Mouse (Mus musculus) heart, postnatal 0 days (tissue): ENCODE results near the gene Tbr1. TPM values are rescaled to one million over a fixed set of nuclear protein-coding genes. Genes with fewer than 3 reads are reported as not detected.

Experiments
- ATAC-seq: fragments of 200-750 bp; cut with Nextera tagmentation; 2 replicates; pipeline ENCODE4 v1.8.0; 2017; ENCODE audit warnings: low read depth, moderate number of reproducible peaks, moderate library complexity; ENCODE audit not compliant: insufficient read depth
- DNase-seq: peaks from one replicate; pipeline ENCODE4 v3.0.0-alpha.2; 2016; ENCODE audit warnings: low spot score
- H3K27ac ChIP-seq: fragments of 300-500 bp; sonication (generic); 2 replicates; pipeline ENCODE4 v1.5.1; 2014; ENCODE audit warnings: low read depth, mild to moderate bottlenecking
- H3K27me3 ChIP-seq: fragments of 300-500 bp; sonication (generic); 2 replicates; pipeline ENCODE4 v1.6.1; 2014; ENCODE audit warnings: low read length, mixed read lengths; ENCODE audit not compliant: control insufficient read depth, insufficient read depth
- H3K36me3 ChIP-seq: fragments of 300-500 bp; sonication (generic); replicated peaks from 2 replicates; pipeline ENCODE4 v1.6.1; 2014; ENCODE audit warnings: low read length, mixed read lengths; ENCODE audit not compliant: control insufficient read depth, insufficient read depth
- H3K4me1 ChIP-seq: fragments of 300-500 bp; sonication (generic); 2 replicates; pipeline ENCODE4 v1.6.1; 2014; ENCODE audit warnings: antibody characterized with exemption; ENCODE audit not compliant: control insufficient read depth, insufficient read depth
- H3K4me2 ChIP-seq: fragments of 300-500 bp; sonication (generic); 2 replicates; pipeline ENCODE4 v1.6.1; 2014; ENCODE audit warnings: low read depth, mild to moderate bottlenecking, low read length, moderate library complexity
- H3K4me3 ChIP-seq: fragments of 300-500 bp; sonication (generic); 2 replicates; pipeline ENCODE4 v1.5.1; 2014; ENCODE audit warnings: low read depth, low read length
- H3K9ac ChIP-seq: fragments of 300-500 bp; sonication (generic); replicated peaks from 2 replicates; pipeline ENCODE4 v1.6.1; 2014; ENCODE audit warnings: low read depth, low read length, mixed read lengths
- H3K9me3 ChIP-seq: fragments of 300-500 bp; sonication (generic); replicated peaks from 2 replicates; pipeline ENCODE4 v1.6.1; 2016; ENCODE audit warnings: low read length; ENCODE audit not compliant: control insufficient read depth
- CTCF ChIP-seq: IDR thresholded peaks from 2 replicates; pipeline ENCODE4 v1.5.1; 2016; ENCODE audit warnings: antibody characterized with exemption, control low read depth, low read depth
- EP300 ChIP-seq: IDR thresholded peaks from 2 replicates; pipeline ENCODE4 v1.6.1; 2016; ENCODE audit warnings: antibody characterized with exemption, low read depth
- WGBS: fragments of 180-500 bp; shearing (Covaris S2); extraction: QIAGEN DNeasy Blood & Tissue Kit; methylation state at CpG from one replicate; pipeline ENCODE4 v1.1.7; 2014; 5-methylcytosine and 5-hydroxymethylcytosine counted together
- polyA plus RNA-seq: library from polyadenylated mRNA; unstranded; fragments of >200 nt; fragmentation: Nextera tagmentation; extraction: Ambion mirVana; gene quantifications from 2 replicates; pipeline ENCODE4 v1.2.1, GENCODE M21; 2015
- total RNA-seq: library from RNA; depleted of rRNA; stranded (reverse); fragments of >200 nt; gene quantifications from 2 replicates; pipeline ENCODE4 v1.2.3, GENCODE M21; 2014; ENCODE audit warnings: low replicate concordance

Gene Tbr1
- total and polyA plus RNA-seq, 2 experiments from 2014 or later: 0.07 TPM; not detected in 1

DNA sequence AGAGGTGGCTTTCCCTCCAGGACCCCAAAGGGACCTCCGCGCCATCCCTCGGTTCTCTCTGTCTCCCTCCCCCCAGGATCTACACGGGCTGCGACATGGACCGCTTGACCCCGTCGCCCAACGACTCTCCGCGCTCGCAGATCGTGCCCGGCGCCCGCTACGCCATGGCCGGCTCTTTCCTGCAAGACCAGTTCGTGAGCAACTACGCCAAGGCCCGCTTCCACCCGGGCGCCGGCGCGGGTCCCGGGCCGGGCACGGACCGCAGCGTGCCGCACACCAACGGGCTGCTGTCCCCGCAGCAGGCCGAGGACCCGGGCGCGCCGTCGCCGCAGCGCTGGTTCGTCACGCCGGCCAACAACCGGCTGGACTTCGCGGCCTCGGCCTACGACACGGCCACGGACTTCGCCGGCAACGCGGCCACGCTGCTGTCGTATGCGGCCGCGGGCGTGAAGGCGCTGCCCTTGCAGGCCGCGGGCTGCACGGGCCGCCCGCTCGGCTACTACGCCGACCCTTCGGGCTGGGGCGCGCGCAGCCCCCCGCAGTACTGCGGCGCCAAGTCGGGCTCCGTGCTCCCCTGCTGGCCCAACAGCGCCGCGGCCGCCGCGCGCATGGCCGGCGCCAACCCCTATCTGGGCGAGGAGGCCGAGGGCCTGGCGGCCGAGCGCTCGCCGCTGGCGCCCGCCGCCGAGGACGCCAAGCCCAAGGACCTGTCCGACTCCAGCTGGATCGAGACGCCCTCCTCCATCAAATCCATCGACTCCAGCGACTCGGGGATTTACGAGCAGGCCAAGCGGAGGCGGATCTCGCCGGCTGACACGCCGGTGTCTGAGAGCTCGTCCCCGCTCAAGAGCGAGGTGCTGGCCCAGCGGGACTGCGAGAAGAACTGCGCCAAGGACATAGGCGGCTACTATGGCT lies 9.0 kb downstream of the Tbr1 start:
- H3K4me1 ChIP-seq: peaks cover 11% of the 10 kb centered on the region
- TF ChIP-seq EP300 (no peak), CTCF (no peak)
- peak overlapping the region; percentile 48 for H3K4me3 ChIP-seq
- WGBS: 2% methylated on average over 109 of the region's 121 CpGs
- peak overlapping the region; percentile 42; the same call in 1 of the 2 replicates for H3K9ac ChIP-seq
- H3K9me3 ChIP-seq: no peaks in the 10 kb centered on the region
- no peak overlapping the region for H3K27ac ChIP-seq
- DNase-seq: no peak
- H3K36me3 ChIP-seq: no peaks in the 10 kb centered on the region
- peaks cover 98% of the 10 kb centered on the region for H3K27me3 ChIP-seq
- H3K4me2 ChIP-seq: peak overlapping the region; percentile 71
- peak; percentile 71 for ATAC-seq

DNA sequence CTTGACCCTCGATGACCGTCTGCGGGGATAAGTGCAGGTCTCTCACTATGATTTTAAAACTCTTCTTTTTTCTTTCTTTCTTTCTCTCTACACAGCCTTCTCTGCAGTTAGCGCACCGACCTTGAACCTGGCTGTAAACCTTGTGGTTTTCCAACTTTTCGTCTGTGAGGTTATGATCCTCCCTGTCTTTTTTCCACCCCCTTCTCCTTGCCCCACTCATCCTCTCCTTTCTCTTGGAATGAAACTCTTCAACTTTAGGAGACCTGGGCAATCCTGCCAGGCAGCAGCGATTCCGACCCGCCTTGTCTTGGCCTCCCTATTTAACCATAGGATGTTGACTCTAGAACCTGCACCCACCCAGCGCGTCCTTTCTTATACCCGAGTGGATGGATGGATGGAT lies 9.8 kb downstream of the Tbr1 start:
- no peak for TF ChIP-seq EP300
- TF ChIP-seq CTCF: no peak
- no peaks in the 10 kb centered on the region for H3K36me3 ChIP-seq
- H3K27ac ChIP-seq: no peak overlapping the region
- peaks cover 11% of the 10 kb centered on the region for H3K4me1 ChIP-seq
- no peak overlapping the region for H3K9ac ChIP-seq
- peak overlapping the region; percentile 48 for H3K4me3 ChIP-seq
- peaks cover 96% of the 10 kb centered on the region for H3K27me3 ChIP-seq
- H3K4me2 ChIP-seq: peak overlapping the region; percentile 71
- H3K9me3 ChIP-seq: no peaks in the 10 kb centered on the region
- no peak for ATAC-seq
- DNase-seq: no peak
- 11% methylated on average over 12 of the region's 12 CpGs for WGBS

- no peak overlapping the region for H3K4me3 ChIP-seq
- WGBS: 15% methylated on average over 6 of the region's 6 CpGs
- H3K27ac ChIP-seq: no peak overlapping the region
- no peak overlapping the region for H3K4me2 ChIP-seq
- TF ChIP-seq EP300 (no peak), CTCF (no peak)
- peaks cover 11% of the 10 kb centered on the region for H3K4me1 ChIP-seq
- peaks cover 95% of the 10 kb centered on the region for H3K27me3 ChIP-seq
- H3K36me3 ChIP-seq: no peaks in the 10 kb centered on the region
- H3K9me3 ChIP-seq: no peaks in the 10 kb centered on the region
- DNase-seq (no peak), ATAC-seq (no peak)
- no peak overlapping the region for H3K9ac ChIP-seq
Measured at GRCm38 (mm10) chr2:61813106-61813505, 10.4 kb downstream of the Tbr1 start.

DNA sequence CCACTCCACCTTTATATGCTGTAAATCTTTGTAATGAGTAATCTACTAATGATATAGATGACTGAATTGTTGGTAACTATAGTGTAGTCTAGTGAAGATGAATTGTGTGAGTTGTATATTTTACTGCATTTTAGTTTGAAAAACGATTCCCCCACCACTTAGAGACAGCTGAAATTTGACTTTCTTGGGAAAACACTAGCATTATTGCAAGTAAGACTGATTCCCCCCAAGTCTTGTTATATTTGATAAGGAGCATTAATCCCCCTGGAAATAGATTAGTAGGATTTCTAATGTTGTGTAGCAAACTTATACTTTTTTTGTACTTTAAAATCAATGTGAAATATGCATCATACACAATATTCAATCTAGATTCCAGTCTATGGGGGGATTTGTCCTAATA lies 10.8 kb downstream of the Tbr1 start:
- TF ChIP-seq EP300 (no peak), CTCF (no peak)
- H3K36me3 ChIP-seq: no peaks in the 10 kb centered on the region
- H3K4me3 ChIP-seq: no peak overlapping the region
- no peak overlapping the region for H3K4me2 ChIP-seq
- H3K27ac ChIP-seq: no peak overlapping the region
- H3K9me3 ChIP-seq: no peaks in the 10 kb centered on the region
- peaks cover 11% of the 10 kb centered on the region for H3K4me1 ChIP-seq
- DNase-seq: no peak
- H3K9ac ChIP-seq: no peak overlapping the region
- 38% methylated on average over 1 of the region's 1 CpGs for WGBS
- H3K27me3 ChIP-seq: peaks cover 90% of the 10 kb centered on the region
- ATAC-seq: no peak

DNA sequence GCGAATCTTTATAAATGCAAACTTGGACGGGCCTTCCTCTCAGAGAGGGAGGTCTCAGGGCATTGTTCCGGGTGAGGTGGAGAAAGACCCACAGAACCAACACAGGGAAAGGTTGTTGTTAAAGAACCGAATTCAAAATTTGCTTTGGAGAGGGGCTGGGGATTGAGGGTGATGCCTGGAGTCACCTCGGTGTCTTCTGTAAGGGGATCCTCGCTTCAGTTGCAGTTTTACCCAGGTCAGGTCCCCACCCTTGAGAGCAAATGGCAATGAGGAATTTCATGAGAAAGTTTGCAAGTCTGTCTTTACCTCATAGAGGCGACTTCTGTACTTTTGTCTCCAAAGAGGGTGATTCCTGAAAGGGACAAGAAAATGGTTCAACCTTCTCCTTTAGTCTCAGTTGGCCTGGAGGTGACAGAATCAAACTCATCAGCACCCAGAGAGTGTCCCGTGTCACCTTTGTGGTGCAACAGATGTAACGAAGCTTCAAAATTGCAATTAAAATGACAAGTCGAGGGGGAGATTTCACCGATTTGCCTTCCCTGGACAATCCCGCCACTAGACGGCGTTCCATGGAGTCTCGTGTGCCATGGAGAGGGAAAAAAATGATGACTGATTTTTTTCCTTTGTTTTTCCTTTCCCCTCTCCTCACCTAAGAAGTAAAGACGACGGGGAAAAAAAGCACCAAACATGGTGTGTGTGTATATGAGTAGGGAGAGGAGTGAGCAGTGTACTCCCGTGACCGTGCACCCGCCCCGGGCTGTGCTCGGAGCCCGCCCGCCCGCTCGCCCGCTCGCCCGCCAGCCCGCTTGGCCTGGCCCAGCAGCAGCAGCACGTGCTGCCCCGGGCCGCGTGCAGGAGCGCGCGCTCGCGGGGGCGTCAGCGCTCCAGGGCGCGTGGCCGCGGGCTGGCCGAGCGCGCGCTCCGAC lies 12.1 kb downstream of the Tbr1 start:
- no peak for DNase-seq
- Histone ChIP-seq H3K27me3 (peaks cover 85% of the 10 kb centered on the region), H3K9ac (no peak overlapping the region)

More for the DNA sequence above, 12.1 kb downstream of the Tbr1 start:
- 5% methylated on average over 48 of the region's 50 CpGs for WGBS
- peak overlapping the region; percentile 45 for H3K4me3 ChIP-seq
- peak; percentile 36; the same call in 1 of the 2 replicates for ATAC-seq
- H3K9me3 ChIP-seq: no peaks in the 10 kb centered on the region
- H3K27ac ChIP-seq: no peak overlapping the region
- no peak for TF ChIP-seq EP300
- peak; percentile 45 for TF ChIP-seq CTCF
- H3K4me2 ChIP-seq: peak overlapping the region; percentile 67
- peaks cover 11% of the 10 kb centered on the region for H3K4me1 ChIP-seq
- no peaks in the 10 kb centered on the region for H3K36me3 ChIP-seq
